Mouse (Mus musculus) spleen, adult 2 months (tissue): ENCODE data around the gene Tssk1. TPM values are rescaled to one million over a fixed set of nuclear protein-coding genes. Genes with fewer than 3 reads are reported as not detected.
A peak's percentile ranks its signal among the peaks of the same experiment; 100 is the strongest.

Experiments used
- DNase-seq, 2 experiments: peaks; one replicate each; pipeline versions ENCODE4 v3.0.0 to v3.0.0-alpha.2; 2012 to 2021; ENCODE audit warnings: low spot score in 2 of 2, low read depth in 1 of 2
- H3K27ac ChIP-seq: fragments of 200-500 bp; 2 replicates; pipeline ENCODE4 v1.5.1; 2012; ENCODE audit warnings: low read length, inconsistent platforms; ENCODE audit not compliant: insufficient read depth
- H3K27me3 ChIP-seq: fragments of 200-500 bp; 2 replicates; pipeline ENCODE4 v1.6.1; 2012; ENCODE audit warnings: mild to moderate bottlenecking, moderate library complexity, low read length, inconsistent platforms; ENCODE audit not compliant: control insufficient read depth, insufficient read depth
- H3K36me3 ChIP-seq: fragments of 200-500 bp; 2 replicates; pipeline ENCODE4 v1.6.1; 2012; ENCODE audit warnings: mild to moderate bottlenecking, low read length, inconsistent platforms; ENCODE audit not compliant: control insufficient read depth, insufficient read depth
- H3K4me1 ChIP-seq: fragments of 200-500 bp; 2 replicates; pipeline ENCODE4 v1.6.1; 2011; ENCODE audit warnings: inconsistent platforms; ENCODE audit not compliant: control insufficient read depth, insufficient read depth, insufficient read length
- H3K4me3 ChIP-seq: fragments of 200-500 bp; 2 replicates; pipeline ENCODE4 v1.5.1; 2011; ENCODE audit warnings: mild to moderate bottlenecking, inconsistent platforms; ENCODE audit not compliant: insufficient read depth, insufficient read length; ENCODE audit errors: extremely low read depth
- CTCF ChIP-seq: fragments of 200-500 bp; IDR thresholded peaks from 2 replicates; pipeline ENCODE4 v1.5.1; 2011; ENCODE audit warnings: mild to moderate bottlenecking, inconsistent platforms; ENCODE audit not compliant: insufficient read depth, insufficient read length, insufficient replicate concordance; ENCODE audit errors: extremely low read depth
- POLR2A ChIP-seq: fragments of 200-500 bp; IDR thresholded peaks from 2 replicates; pipeline ENCODE4 v1.6.1; 2011; ENCODE audit warnings: low read depth, low read length, inconsistent platforms
- WGBS: fragments of 180-500 bp; shearing (Covaris S2); methylation state at CpG from one replicate; pipeline ENCODE4 v1.1.7; 2018; 5-methylcytosine and 5-hydroxymethylcytosine counted together
- polyA plus RNA-seq: library from polyadenylated mRNA; depleted of rRNA; stranded (reverse); fragments of >200 nt; gene quantifications from 2 replicates; pipeline ENCODE4 v1.2.3, GENCODE M21; 2012

Gene Tssk1
- polyA plus RNA-seq, 1 experiment: not detected

GRCm38 (mm10) chr16:17879571-17879970 is 14.5 kb upstream of the Tssk1 start:
- H3K27ac ChIP-seq: no peak overlapping the region
- no peaks in the 10 kb centered on the region for H3K27me3 ChIP-seq
- H3K4me3 ChIP-seq: no peak overlapping the region
- no peak for TF ChIP-seq POLR2A
- no peak for TF ChIP-seq CTCF
- H3K36me3 ChIP-seq: no peaks in the 10 kb centered on the region; the same call in 1 of the 2 replicates
- no peaks in the 10 kb centered on the region for H3K4me1 ChIP-seq
- 94% methylated on average over 4 of the region's 4 CpGs for WGBS
- DNase-seq: no peak

GRCm38 (mm10) chr16:17882196-17882595 is 11.8 kb upstream of the Tssk1 start:
- Histone ChIP-seq H3K27ac (no peak overlapping the region), H3K4me3 (no peak overlapping the region), H3K4me1 (no peaks in the 10 kb centered on the region), H3K36me3 (no peaks in the 10 kb centered on the region; the same call in 1 of the 2 replicates), H3K27me3 (no peaks in the 10 kb centered on the region)
- no peak for TF ChIP-seq CTCF
- TF ChIP-seq POLR2A: no peak
- no peak for DNase-seq

GRCm38 (mm10) chr16:17884116-17884515 is 9.9 kb upstream of the Tssk1 start:
- no peak overlapping the region for H3K27ac ChIP-seq
- H3K36me3 ChIP-seq: no peaks in the 10 kb centered on the region; the same call in 1 of the 2 replicates
- WGBS: 88% methylated on average over 6 of the region's 6 CpGs
- no peak for DNase-seq
- H3K4me3 ChIP-seq: no peak overlapping the region
- no peaks in the 10 kb centered on the region for H3K27me3 ChIP-seq
- no peaks in the 10 kb centered on the region for H3K4me1 ChIP-seq
- no peak for TF ChIP-seq POLR2A
- TF ChIP-seq CTCF: no peak

- WGBS: 83% methylated on average over 6 of the region's 6 CpGs
- H3K27ac ChIP-seq: no peak overlapping the region
- H3K4me3 ChIP-seq: no peak overlapping the region
- TF ChIP-seq POLR2A (no peak), CTCF (no peak)
- no peak for DNase-seq
- H3K4me1 ChIP-seq: peaks cover 10% of the 10 kb centered on the region; the same call in 1 of the 2 replicates
- no peaks in the 10 kb centered on the region for H3K27me3 ChIP-seq
- no peaks in the 10 kb centered on the region for H3K36me3 ChIP-seq
Observed at GRCm38 (mm10) chr16:17889689-17890341, 4.2 kb upstream of the Tssk1 start.

GRCm38 (mm10) chr16:17890342-17890727 is 3.7 kb upstream of the Tssk1 start:
- Histone ChIP-seq H3K27ac (no peak overlapping the region), H3K4me1 (peaks cover 10% of the 10 kb centered on the region; the same call in 1 of the 2 replicates), H3K4me3 (peak overlapping the region; percentile 68), H3K36me3 (no peaks in the 10 kb centered on the region), H3K27me3 (no peaks in the 10 kb centered on the region)
- no peak for TF ChIP-seq CTCF
- no peak for TF ChIP-seq POLR2A
- 78% methylated on average over 2 of the region's 2 CpGs for WGBS
- no peak for DNase-seq

- Histone ChIP-seq H3K4me1 (peaks cover 10% of the 10 kb centered on the region; the same call in 1 of the 2 replicates), H3K27me3 (no peaks in the 10 kb centered on the region), H3K4me3 (peak overlapping the region; percentile 68), H3K27ac (peak overlapping the region; percentile 72), H3K36me3 (no peaks in the 10 kb centered on the region)
- no peak for DNase-seq
- TF ChIP-seq CTCF: no peak
- no peak for TF ChIP-seq POLR2A
- under 1% methylated on average over 44 of the region's 44 CpGs for WGBS
Observed at GRCm38 (mm10) chr16:17890917-17891566, 3.0 kb upstream of the Tssk1 start.

GRCm38 (mm10) chr16:17891567-17891959 is 2.5 kb upstream of the Tssk1 start, which contains the start of gene Gm20518:
Gm20518 (minus strand) TSS chr16:17891671.
- WGBS: under 1% methylated on average over 36 of the region's 38 CpGs
- peak; percentile 56 for TF ChIP-seq POLR2A
- no peak for TF ChIP-seq CTCF
- H3K27ac ChIP-seq: peak within 1 kb of the TSS; percentile 72
- H3K4me3 ChIP-seq: peak within 1 kb of the TSS; percentile 68
- peak; percentile 91 to 99 for DNase-seq
- no peaks in the 10 kb centered on the region for H3K36me3 ChIP-seq
- no peaks in the 10 kb centered on the region for H3K27me3 ChIP-seq
- H3K4me1 ChIP-seq: peaks cover 10% of the 10 kb centered on the region; the same call in 1 of the 2 replicates
